Mouse (Mus musculus): ENCODE measurements around the gene Kantr. TPM values are rescaled to one million over a fixed set of nuclear protein-coding genes. Genes with fewer than 3 reads are reported as not detected.
"Not testable (repeated sequence)": the region's sequence is repeated elsewhere in the genome, so short reads cannot be mapped to it uniquely, and the experiment has no call there.

The Kantr gene
- polyA plus RNA-seq, 1 experiment: 38.6 TPM

DNA sequence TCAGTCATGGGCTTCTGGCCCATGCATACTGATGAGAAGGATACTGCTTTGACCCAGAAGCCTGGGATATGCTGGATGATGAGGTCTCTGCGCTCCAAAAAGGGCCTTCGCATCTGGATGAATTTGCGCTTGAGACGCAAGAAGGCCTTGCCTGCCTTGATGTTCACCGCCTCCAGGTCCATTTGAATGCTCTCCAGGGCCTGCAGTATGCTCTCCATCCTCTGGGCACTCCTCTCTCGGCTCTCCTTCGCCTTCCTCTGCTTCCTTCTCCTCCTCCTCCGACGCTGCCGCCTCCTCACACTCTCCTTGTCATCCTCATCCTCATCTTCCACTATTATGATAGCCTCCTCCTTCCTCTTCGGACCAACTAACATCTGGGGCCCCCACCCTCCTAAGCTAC is 14.2 kb upstream of the Kantr start:
- peaks cover 4% of the 10 kb centered on the region; the same call in 1 of the 2 replicates for H3K4me1 ChIP-seq (ENCODE audit: control insufficient read depth, insufficient read depth, low read length)
- H3K27ac ChIP-seq (ENCODE audit: insufficient read depth, low read length): peak overlapping the region; percentile 26
- H3K4me3 ChIP-seq (ENCODE audit: insufficient read depth, low read length): peak overlapping the region; percentile 72
- TF ChIP-seq POLR2A (IDR thresholded peaks at IDR 0.05; ENCODE audit: extremely low read depth, insufficient read depth, low read length) (no peak), CTCF (IDR thresholded peaks at IDR 0.05; ENCODE audit: extremely low read depth, insufficient read depth, low read length) (no peak)

DNA sequence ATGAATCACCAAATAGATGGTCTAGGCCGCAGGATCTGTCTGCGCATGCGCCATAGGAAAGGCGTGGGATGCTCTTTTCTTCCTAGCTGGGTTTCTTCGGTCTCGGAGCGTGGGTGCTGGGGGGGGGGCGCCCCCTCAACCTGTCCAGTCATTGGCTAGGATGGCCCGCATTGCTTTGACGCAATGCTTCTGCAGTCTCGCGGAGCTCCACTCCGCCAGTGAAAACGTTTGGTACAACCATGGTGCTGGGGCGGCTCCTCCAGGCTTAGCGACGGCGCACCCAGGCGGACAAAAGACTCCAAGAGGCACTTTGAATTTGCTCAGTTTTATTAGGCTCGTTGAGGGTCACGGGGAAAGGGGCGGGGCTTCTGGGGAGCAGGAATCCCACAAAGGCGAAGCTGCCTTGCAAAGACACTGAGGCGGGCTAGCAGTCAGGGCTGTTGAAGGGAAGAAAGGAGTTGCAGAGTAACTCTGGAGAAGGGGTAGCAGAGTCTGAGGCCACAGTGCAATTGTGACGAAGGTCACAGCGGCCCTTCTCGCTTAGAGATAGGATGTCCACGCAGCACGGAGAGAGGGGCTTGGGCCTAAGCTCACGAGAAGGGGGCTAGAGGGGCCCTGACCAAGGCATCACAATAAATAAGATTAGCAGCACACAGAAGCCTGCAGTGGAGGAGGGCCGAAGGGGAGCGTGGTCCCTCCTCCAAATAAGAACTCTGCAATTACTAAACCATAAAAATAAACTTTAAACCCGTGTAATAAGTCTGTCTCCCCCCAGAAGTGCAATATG is 9.4 kb upstream of the Kantr start:
- H3K27ac ChIP-seq (ENCODE audit: insufficient read depth, low read length): peak overlapping the region; percentile 47
- H3K4me3 ChIP-seq (ENCODE audit: insufficient read depth, low read length): peak overlapping the region; percentile 10
- peaks cover 4% of the 10 kb centered on the region; the same call in 1 of the 2 replicates for H3K4me1 ChIP-seq (ENCODE audit: control insufficient read depth, insufficient read depth, low read length)
- no peak for TF ChIP-seq CTCF (IDR thresholded peaks at IDR 0.05; ENCODE audit: extremely low read depth, insufficient read depth, low read length)
- TF ChIP-seq POLR2A (IDR thresholded peaks at IDR 0.05; ENCODE audit: extremely low read depth, insufficient read depth, low read length): peak; percentile 57

DNA sequence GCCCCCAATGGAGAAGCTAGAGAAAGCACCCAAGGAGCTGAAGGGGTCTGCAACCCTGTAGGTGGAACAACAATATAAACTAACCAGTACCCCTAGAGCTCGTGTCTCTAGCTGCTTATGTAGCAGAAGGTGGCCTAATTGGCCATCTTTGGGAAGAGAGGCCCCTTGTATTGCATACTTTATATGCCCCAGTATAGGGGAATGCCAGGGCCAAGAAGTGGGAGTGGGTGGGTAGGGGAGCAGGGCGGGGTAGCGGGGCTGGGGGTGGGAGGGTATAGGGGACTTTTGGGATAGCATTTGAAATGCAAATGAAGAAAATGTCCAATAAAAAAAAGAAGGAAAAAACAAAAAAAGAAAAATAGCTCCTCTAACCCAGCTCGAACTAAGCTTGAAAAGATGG is 8.8 kb upstream of the Kantr start:
- not testable (repeated sequence) for H3K27ac ChIP-seq (ENCODE audit: insufficient read depth, low read length); H3K4me3 ChIP-seq (ENCODE audit: insufficient read depth, low read length); H3K4me1 ChIP-seq (ENCODE audit: control insufficient read depth, insufficient read depth, low read length)

DNA sequence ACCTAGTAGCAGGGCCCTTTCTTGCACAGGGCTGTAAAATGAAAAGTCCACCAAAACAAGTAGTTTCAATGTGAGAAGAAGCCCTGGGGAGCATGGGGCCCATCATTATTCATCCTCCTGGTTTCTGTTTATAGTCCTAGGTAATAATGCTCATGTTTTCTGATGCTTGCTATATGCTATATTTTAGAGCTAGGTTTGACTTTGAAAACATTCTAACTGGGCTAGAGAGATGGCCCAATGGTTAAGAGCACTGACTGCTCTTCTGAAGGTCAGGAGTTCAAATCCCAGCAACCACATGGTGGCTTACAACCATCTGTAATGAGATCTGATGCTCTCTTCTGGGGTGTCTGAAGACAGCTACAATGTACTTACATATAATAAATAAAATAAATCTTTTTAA is 2.1 kb upstream of the Kantr start:
- H3K4me3 ChIP-seq (ENCODE audit: insufficient read depth, low read length); H3K4me1 ChIP-seq (ENCODE audit: control insufficient read depth, insufficient read depth, low read length); H3K27ac ChIP-seq (ENCODE audit: insufficient read depth, low read length): not testable (repeated sequence)

DNA sequence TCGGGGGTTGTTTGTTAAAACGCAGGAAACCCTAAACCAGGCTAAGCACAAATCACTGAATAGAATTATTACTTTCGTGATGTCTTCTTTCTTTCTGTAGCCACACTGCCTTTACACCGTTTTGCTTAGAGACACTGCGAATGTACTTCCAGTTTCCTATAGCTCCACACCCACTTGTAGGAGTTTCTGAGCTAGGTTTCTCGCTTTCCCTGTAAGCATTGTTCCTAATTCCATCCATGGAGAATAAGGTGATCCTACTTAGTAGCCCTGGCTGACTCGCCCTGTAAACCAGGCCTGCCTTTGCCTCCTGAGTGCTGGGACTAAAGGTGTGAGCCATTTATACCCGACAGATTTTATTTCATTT is 376 bp upstream of the Kantr start:
- TF ChIP-seq POLR2A (IDR thresholded peaks at IDR 0.05; ENCODE audit: extremely low read depth, insufficient read depth, low read length) (no peak), CTCF (IDR thresholded peaks at IDR 0.05; ENCODE audit: extremely low read depth, insufficient read depth, low read length) (no peak)
- no peaks in the 10 kb centered on the region for H3K4me1 ChIP-seq (ENCODE audit: control insufficient read depth, insufficient read depth, low read length)
- peak overlapping the region; percentile 43; the same call in 1 of the 2 replicates for H3K4me3 ChIP-seq (ENCODE audit: insufficient read depth, low read length)
- H3K27ac ChIP-seq (ENCODE audit: insufficient read depth, low read length): no peak overlapping the region

DNA sequence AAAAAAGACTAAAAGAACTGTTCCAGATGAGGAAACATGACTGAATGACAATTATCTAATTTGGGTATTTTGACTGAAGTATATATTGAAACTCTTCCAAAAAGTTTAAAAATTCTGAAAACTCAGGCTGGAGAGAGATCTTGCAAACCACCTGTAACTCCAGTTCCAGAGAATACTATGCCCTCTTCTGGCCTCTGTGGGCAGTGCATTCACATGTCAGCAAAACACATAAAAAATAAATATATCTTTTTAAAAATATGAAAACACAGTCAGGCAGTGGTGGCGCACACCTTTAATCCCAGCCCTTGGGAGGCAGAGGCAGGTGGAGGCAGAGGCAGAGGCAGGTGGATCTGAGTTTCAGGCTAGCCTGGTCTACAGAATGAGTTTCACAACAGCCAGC is 3.7 kb downstream of the Kantr start:
- Histone ChIP-seq H3K27ac (ENCODE audit: insufficient read depth, low read length) (no peak overlapping the region), H3K4me1 (ENCODE audit: control insufficient read depth, insufficient read depth, low read length) (no peaks in the 10 kb centered on the region), H3K4me3 (ENCODE audit: insufficient read depth, low read length) (no peak overlapping the region)
- TF ChIP-seq POLR2A (IDR thresholded peaks at IDR 0.05; ENCODE audit: extremely low read depth, insufficient read depth, low read length) (no peak), CTCF (IDR thresholded peaks at IDR 0.05; ENCODE audit: extremely low read depth, insufficient read depth, low read length) (no peak)

DNA sequence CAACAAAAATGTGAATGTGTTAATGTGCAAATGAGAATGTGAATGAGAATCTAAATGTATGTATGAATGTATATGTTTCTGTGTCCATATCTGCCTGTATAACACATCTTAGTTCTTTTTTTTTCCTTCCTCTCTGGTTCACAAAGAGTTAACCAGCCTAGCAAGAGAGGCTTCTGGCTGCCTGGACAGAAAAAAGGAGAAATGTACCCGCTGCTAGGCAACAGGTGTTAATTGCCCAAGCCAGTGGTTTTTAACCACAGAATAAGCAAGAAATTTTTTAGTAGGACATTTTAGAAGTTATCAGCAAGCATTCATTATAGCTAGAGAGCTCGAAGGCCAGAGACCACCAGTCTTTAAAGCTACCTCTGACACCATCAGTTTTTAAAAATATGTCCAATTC is 4.5 kb downstream of the Kantr start:
- Histone ChIP-seq H3K4me1 (ENCODE audit: control insufficient read depth, insufficient read depth, low read length) (no peaks in the 10 kb centered on the region), H3K4me3 (ENCODE audit: insufficient read depth, low read length) (no peak overlapping the region), H3K27ac (ENCODE audit: insufficient read depth, low read length) (no peak overlapping the region)
- TF ChIP-seq POLR2A (IDR thresholded peaks at IDR 0.05; ENCODE audit: extremely low read depth, insufficient read depth, low read length) (no peak), CTCF (IDR thresholded peaks at IDR 0.05; ENCODE audit: extremely low read depth, insufficient read depth, low read length) (no peak)

DNA sequence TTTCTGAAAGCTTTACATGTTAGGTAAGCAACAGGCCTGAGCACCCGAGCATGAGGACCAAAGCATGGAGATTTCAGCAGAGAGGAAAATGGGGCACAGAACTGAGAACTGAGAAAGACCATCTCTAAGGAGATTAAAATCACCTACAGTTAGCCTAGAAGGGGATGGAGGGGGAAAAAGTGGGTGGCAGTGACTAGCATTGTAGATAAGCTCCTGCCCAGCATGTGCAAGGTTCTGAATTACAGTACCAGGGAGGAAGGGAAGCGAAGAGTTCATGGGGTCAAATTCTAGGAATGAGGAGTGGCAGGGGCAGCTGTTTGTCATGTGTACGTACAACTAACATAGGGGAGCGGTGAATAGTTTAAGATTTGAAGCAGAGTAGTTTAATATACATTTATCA is 6.8 kb downstream of the Kantr start:
- Histone ChIP-seq H3K4me1 (ENCODE audit: control insufficient read depth, insufficient read depth, low read length) (no peaks in the 10 kb centered on the region), H3K4me3 (ENCODE audit: insufficient read depth, low read length) (no peak overlapping the region), H3K27ac (ENCODE audit: insufficient read depth, low read length) (no peak overlapping the region)
- no peak for TF ChIP-seq CTCF (IDR thresholded peaks at IDR 0.05; ENCODE audit: extremely low read depth, insufficient read depth, low read length)
- TF ChIP-seq POLR2A (IDR thresholded peaks at IDR 0.05; ENCODE audit: extremely low read depth, insufficient read depth, low read length): no peak

DNA sequence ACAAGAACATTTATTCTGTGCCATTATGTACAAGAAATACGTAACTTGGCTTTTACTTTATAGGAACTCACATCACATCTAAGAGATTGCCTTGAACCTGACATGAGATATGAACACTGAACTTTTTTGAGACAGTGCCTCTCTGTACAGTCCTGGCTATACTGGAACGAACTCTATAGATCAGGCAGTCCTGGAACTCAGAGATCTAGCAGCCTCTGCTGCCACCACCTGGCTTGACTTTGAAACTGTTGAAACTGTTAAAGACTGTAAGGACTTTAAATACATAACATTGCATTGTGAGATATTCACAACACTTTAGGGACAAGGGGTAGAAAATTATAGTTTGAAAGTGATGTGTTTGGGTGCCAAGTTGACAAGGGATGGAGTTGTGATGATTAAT is 19.4 kb downstream of the Kantr start:
- Histone ChIP-seq H3K4me1 (ENCODE audit: control insufficient read depth, insufficient read depth, low read length) (no peaks in the 10 kb centered on the region), H3K27ac (ENCODE audit: insufficient read depth, low read length) (no peak overlapping the region), H3K4me3 (ENCODE audit: insufficient read depth, low read length) (no peak overlapping the region)
- TF ChIP-seq CTCF (IDR thresholded peaks at IDR 0.05; ENCODE audit: extremely low read depth, insufficient read depth, low read length) (peak; percentile 35; the same call in 1 of the 2 replicates), POLR2A (IDR thresholded peaks at IDR 0.05; ENCODE audit: extremely low read depth, insufficient read depth, low read length) (no peak)

DNA sequence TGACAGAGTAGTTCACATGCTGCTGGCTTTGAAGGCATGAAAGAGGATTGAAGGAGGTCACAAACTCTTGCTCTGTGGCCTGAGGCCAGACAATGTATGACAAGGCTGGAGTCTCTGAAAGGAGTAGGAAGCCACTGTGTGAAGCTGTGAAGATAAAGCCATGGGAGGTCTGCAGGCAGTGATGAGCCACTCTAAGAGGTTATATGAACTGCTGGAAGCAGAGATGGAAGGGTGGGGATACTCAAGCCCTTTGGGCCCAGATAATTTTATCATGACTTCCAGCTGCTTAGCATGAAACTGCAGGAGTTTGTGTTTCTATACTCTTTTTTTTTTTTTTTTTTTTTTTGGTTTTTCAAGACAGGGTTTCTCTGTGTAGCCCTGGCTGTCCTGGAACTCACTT is 19.9 kb downstream of the Kantr start:
- no peak for TF ChIP-seq POLR2A (IDR thresholded peaks at IDR 0.05; ENCODE audit: extremely low read depth, insufficient read depth, low read length)
- no peak for TF ChIP-seq CTCF (IDR thresholded peaks at IDR 0.05; ENCODE audit: extremely low read depth, insufficient read depth, low read length)
- no peak overlapping the region for H3K27ac ChIP-seq (ENCODE audit: insufficient read depth, low read length)
- no peak overlapping the region for H3K4me3 ChIP-seq (ENCODE audit: insufficient read depth, low read length)
- no peaks in the 10 kb centered on the region for H3K4me1 ChIP-seq (ENCODE audit: control insufficient read depth, insufficient read depth, low read length)

All from cortical plate, adult 2 months (tissue).